In the genomic region with DNA sequence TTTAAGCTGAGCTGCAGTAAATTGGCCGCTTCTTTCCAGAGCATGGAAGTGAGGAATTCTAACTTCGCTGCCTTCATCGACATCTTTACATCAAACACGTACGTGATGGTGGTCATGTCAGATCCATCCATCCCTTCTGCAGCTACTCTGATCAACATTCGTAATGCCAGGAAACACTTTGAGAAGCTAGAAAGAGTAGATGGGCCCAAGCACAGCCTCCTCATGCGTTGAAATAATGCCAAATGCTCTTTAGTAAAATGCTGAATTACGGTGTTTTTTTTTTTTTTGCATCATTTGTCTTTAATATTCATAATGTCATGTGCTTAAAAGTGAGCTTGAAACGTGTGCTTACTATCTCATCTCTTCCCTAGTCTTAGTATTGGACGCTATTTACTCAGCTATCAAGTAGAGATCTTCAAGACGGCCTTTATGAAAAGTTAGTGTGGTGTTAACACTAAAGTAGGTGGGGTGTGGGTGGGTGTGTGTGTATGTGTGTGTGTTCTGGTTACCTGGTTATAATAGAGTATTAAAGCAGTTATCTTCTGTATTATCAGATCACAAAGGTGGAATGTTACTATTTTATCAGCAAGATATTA, we compare ENCODE assay signal across 1 mouse cellular context.
TF ChIP-seq lines count a peak whose summit lies in the region.

No protein-coding gene starts in this region.

TF ChIP-seq in MEL, 35 proteins besides CTCF, POLR2A, EP300 and RAD21 (continued from another document):
- no peak for TF ChIP-seq USF2 (IDR thresholded peaks at IDR 0.05; ENCODE audit: borderline replicate concordance in 1 of 2, insufficient read depth in 1 of 2, low read depth in 1 of 2, low read length in 2 of 2)
- TF ChIP-seq JUND (IDR thresholded peaks at IDR 0.05; ENCODE audit: low read depth, low read length) = no peak
- 0 out of 2 replicates have a peak, but pooled peaks have one; percentile 24 for TF ChIP-seq HCFC1 (IDR thresholded peaks at IDR 0.05; ENCODE audit: low read depth, low read length)
- peak; percentile 18; the same call in 1 of the 2 replicates for TF ChIP-seq KAT2A (conservative IDR thresholded peaks at IDR 0.05; ENCODE audit: low read depth, low read length)
- TF ChIP-seq MAX (IDR thresholded peaks at IDR 0.05; ENCODE audit: low read length) = peak; percentile 44; the same call in 1 of the 2 replicates
- no peak for TF ChIP-seq ZNF384 (IDR thresholded peaks at IDR 0.05; ENCODE audit: low read depth, low read length)
- TF ChIP-seq TCF12 (IDR thresholded peaks at IDR 0.05; ENCODE audit: low read depth, low read length) = no peak
